Mouse (Mus musculus): ENCODE results near the gene G6pc2.

Gene G6pc2

DNA sequence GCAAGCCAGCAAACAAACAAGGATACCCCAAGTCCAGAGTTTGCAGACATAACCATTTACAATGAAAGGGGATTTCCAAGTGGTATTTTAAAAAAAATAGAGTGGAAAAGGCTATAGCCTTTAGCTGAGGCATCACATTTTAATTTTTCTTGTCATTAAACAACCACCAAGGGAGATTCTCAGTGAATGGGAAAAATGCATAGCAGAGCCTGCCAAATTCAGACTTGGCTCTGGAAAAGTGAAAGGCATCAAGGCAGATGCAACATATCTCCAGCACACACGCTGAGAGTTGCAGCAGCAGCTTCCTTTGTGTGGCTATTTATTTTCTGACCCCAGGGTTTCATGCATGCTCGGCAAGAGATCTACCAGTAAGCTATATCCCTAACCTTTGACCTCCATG lies 34.1 kb downstream of the G6pc2 start:
- peak; percentile 34 to 49 for DNase-seq

GRCm38 (mm10) chr2:69247081-69247480 lies 36.2 kb downstream of the G6pc2 start:
- DNase-seq = no peak

- no peak for DNase-seq
Measured at GRCm38 (mm10) chr2:69248221-69248755, 37.4 kb downstream of the G6pc2 start.

- no peak for DNase-seq
Measured at GRCm38 (mm10) chr2:69264069-69264618, 53.3 kb downstream of the G6pc2 start.

DNA sequence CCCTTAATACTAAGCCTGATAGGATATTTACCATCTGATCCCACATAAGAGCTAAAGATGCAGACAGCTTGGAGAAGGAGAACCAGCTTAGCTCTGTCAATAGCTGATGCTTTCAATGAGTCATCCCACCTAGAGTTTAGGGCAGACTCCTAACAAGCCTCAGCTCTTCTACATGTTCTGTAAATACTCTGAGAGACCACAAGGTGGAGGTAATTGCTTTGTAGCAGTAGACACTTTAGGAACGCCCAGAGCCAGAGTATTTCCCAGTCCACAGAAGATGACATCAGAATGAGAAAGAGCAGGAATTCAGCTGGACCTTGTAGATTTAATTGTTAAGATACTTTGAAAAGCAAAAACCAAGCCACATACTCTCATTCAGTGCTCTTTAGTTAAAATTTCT lies 65.0 kb downstream of the G6pc2 start:
- peak in 1 of 2 experiments; percentile 4 for DNase-seq

Measured in kidney, postnatal 4 days (tissue).